Mouse (Mus musculus) B cell, adult 62 days (primary cell): ENCODE data around the gene Serbp1. TPM values are rescaled to one million over a fixed set of nuclear protein-coding genes. Genes with fewer than 3 reads are reported as not detected.

ENCODE experiments used
- total RNA-seq: library from RNA; stranded (reverse); gene quantifications from 4 replicates; pipeline ENCODE4 v1.2.4, GENCODE M21; 2023

Serbp1 gene
- total RNA-seq, result 302 to 332 TPM (median 309 TPM) in 4 replicates

DNA sequence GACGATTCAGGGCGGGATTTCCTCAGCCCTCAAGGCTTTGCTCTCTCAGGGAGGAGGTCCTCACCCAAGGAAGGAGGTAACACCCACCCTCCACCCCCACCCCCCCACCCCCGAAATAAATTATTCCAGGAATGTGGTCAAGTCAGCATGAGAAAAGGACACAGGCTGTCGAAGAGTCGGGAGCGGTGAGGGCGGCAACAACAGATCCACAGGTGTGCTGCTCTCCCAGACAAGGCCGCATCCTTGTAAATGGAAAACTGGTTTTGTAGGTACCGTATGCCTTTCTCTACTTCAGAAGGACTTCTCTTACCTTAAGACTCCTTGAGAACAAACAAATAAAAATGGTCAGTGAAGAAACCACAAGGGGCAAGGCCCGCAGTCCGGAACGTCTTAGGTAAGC, at the start of gene Serbp1:
TSS of gene Serbp1 (plus strand) at position 200 of the 400 bp plus-strand sequence.

Other genes with a start within 250 kb of the Serbp1 start
- 50.2 to 65.9 TPM (median 53.5 TPM) in 4 replicates for gene Gadd45a, start 200.7 kb upstream of the Serbp1 start, total RNA-seq
- gene Il12rb2, start 138.0 kb downstream of the Serbp1 start, total RNA-seq, result 0.33 to 0.44 TPM in 2 of 4 replicates, not detected in the others